Mouse (Mus musculus) liver, embryonic 14.5 days (tissue): ENCODE data around the gene Usp45. TPM values are rescaled to one million over a fixed set of nuclear protein-coding genes. Genes with fewer than 3 reads are reported as not detected.

Experiments
- ATAC-seq: fragments of 200-750 bp; cut with Nextera tagmentation; 2 replicates; pipeline ENCODE4 v1.8.0; 2017; ENCODE audit warnings: moderate number of reproducible peaks, mild to moderate bottlenecking, moderate library complexity; ENCODE audit not compliant: insufficient read depth
- DNase-seq, 3 experiments: peaks; one replicate each; pipeline ENCODE4 v3.0.0-alpha.2; 2012 to 2013; ENCODE audit warnings: low read depth in 3 of 3, low spot score in 3 of 3
- H3K27ac ChIP-seq: fragments of 300-500 bp; sonication (generic); 2 replicates; pipeline ENCODE4 v1.5.1; 2014; ENCODE audit warnings: moderate library complexity, mild to moderate bottlenecking, control low read depth, inconsistent platforms
- H3K27me3 ChIP-seq: fragments of 300-500 bp; sonication (generic); 2 replicates; pipeline ENCODE4 v1.6.1; 2014; ENCODE audit warnings: mild to moderate bottlenecking, low read length, moderate library complexity; ENCODE audit not compliant: control insufficient read depth, insufficient read depth
- H3K36me3 ChIP-seq: fragments of 300-500 bp; sonication (generic); replicated peaks from 2 replicates; pipeline ENCODE4 v1.6.1; 2014; ENCODE audit warnings: low read depth; ENCODE audit not compliant: control insufficient read depth, insufficient read depth
- H3K4me1 ChIP-seq, 2 experiments: fragments of 200-500 bp in 1 of 2; fragments of 300-500 bp in 1 of 2; sonication (generic) in 1 of 2; replicated peaks; 2 replicates each; pipeline ENCODE4 v1.6.1; 2012 to 2014; ENCODE audit warnings: antibody characterized with exemption in 1 of 2, inconsistent platforms in 1 of 2, low read length in 1 of 2; ENCODE audit not compliant: control insufficient read depth in 2 of 2, insufficient read depth in 2 of 2
- H3K4me2 ChIP-seq: fragments of 300-500 bp; sonication (generic); 2 replicates; pipeline ENCODE4 v1.6.1; 2014; ENCODE audit warnings: low read depth, mild to moderate bottlenecking, control low read depth, moderate library complexity
- H3K4me3 ChIP-seq, 2 experiments: fragments of 200-500 bp in 1 of 2; fragments of 300-500 bp in 1 of 2; sonication (generic) in 1 of 2; 2 replicates each; pipeline ENCODE4 v1.5.1; 2012 to 2014; ENCODE audit warnings: low read depth in 2 of 2, low read length in 2 of 2, mild to moderate bottlenecking in 2 of 2, control low read depth in 1 of 2, inconsistent platforms in 1 of 2, moderate library complexity in 1 of 2; ENCODE audit not compliant: insufficient read depth in 1 of 2
- H3K9ac ChIP-seq: fragments of 300-500 bp; sonication (generic); replicated peaks from 2 replicates; pipeline ENCODE4 v1.6.1; 2014; ENCODE audit warnings: mild to moderate bottlenecking, control low read depth, moderate library complexity
- H3K9me3 ChIP-seq: fragments of 300-500 bp; sonication (generic); 2 replicates; pipeline ENCODE4 v1.6.1; 2016; ENCODE audit warnings: low read length, mixed read lengths; ENCODE audit not compliant: control insufficient read depth
- CTCF ChIP-seq: IDR thresholded peaks from 2 replicates; pipeline ENCODE4 v1.5.1; 2016; ENCODE audit warnings: antibody characterized with exemption, low read depth, control low read depth
- EP300 ChIP-seq: IDR thresholded peaks from 2 replicates; pipeline ENCODE4 v1.6.1; 2016; ENCODE audit warnings: antibody characterized with exemption, low read depth
- whole genome bisulfite sequencing: fragments of 180-500 bp; shearing (Covaris S2); extraction: QIAGEN DNeasy Blood & Tissue Kit; methylation state at CpG from one replicate; pipeline ENCODE4 v1.1.7; 2014; ENCODE audit not compliant: insufficient replicate concordance; 5-methylcytosine and 5-hydroxymethylcytosine counted together
- polyA plus RNA-seq, 2 experiments: library from polyadenylated mRNA; depleted of rRNA in 1 of 2; stranded (reverse) in 1 of 2; unstranded in 1 of 2; fragments of >200 nt; fragmentation: Nextera tagmentation in 1 of 2; extraction: Ambion mirVana in 1 of 2; gene quantifications; 2 replicates each; pipeline versions ENCODE4 v1.2.1 to v1.2.3; 2012 to 2014

Gene Usp45
- polyA plus RNA-seq, 2 experiments: 9.8 to 15.1 TPM

- peak overlapping the region; percentile 86 for H3K27ac ChIP-seq
- peaks cover 3% of the 10 kb centered on the region for H3K36me3 ChIP-seq
- no peaks in the 10 kb centered on the region for H3K9me3 ChIP-seq
- H3K9ac ChIP-seq: peak overlapping the region; percentile 98
- under 1% methylated on average over 46 of the region's 46 CpGs for WGBS
- peaks cover 29 to 39% of the 10 kb centered on the region in 2 experiments for H3K4me1 ChIP-seq
- TF ChIP-seq CTCF: peak; percentile 11; the same call in 1 of the 2 replicates
- TF ChIP-seq EP300: no peak
- DNase-seq (peak; percentile 81 to 83 (median 82)), ATAC-seq (peak; percentile 87)
- no peaks in the 10 kb centered on the region for H3K27me3 ChIP-seq
- peak overlapping the region; percentile 84 for H3K4me2 ChIP-seq
- H3K4me3 ChIP-seq: peak overlapping the region; percentile 93 to 97
Observed at GRCm38 (mm10) chr4:21776091-21776945, 9.4 kb downstream of the Usp45 start.

- DNase-seq (peak in 1 of 3 experiments; percentile 31), ATAC-seq (no peak)
- peaks cover 6% of the 10 kb centered on the region for H3K36me3 ChIP-seq
- WGBS: 2% methylated on average over 9 of the region's 9 CpGs
- peak overlapping the region; percentile 98 for H3K9ac ChIP-seq
- no peak for TF ChIP-seq EP300
- no peak for TF ChIP-seq CTCF
- no peaks in the 10 kb centered on the region for H3K9me3 ChIP-seq
- H3K4me2 ChIP-seq: peak overlapping the region; percentile 84
- H3K4me1 ChIP-seq: peaks cover 35 to 44% of the 10 kb centered on the region in 2 experiments
- H3K27ac ChIP-seq: peak overlapping the region; percentile 86
- H3K4me3 ChIP-seq: peak overlapping the region; percentile 93 to 97
- H3K27me3 ChIP-seq: no peaks in the 10 kb centered on the region
Observed at GRCm38 (mm10) chr4:21776946-21777265, 9.9 kb downstream of the Usp45 start.

- Histone ChIP-seq H3K4me2 (peak overlapping the region; percentile 63), H3K4me1 (peaks cover 38 to 53% of the 10 kb centered on the region in 2 experiments), H3K27me3 (no peaks in the 10 kb centered on the region), H3K27ac (peak overlapping the region; percentile 95), H3K4me3 (peak overlapping the region; percentile 10 to 36; a peak in 2 of 4 replicates), H3K9me3 (no peaks in the 10 kb centered on the region), H3K9ac (peak overlapping the region; percentile 64), H3K36me3 (peaks cover 45% of the 10 kb centered on the region)
- WGBS: 28% methylated on average over 12 of the region's 12 CpGs
- TF ChIP-seq CTCF: no peak
- peak; percentile 96 for TF ChIP-seq EP300
- DNase-seq (peak; percentile 70 to 82 (median 75)), ATAC-seq (peak; percentile 86)
Observed at GRCm38 (mm10) chr4:21780816-21781726, 14.1 kb downstream of the Usp45 start.

- TF ChIP-seq CTCF: no peak
- no peak for TF ChIP-seq EP300
- Histone ChIP-seq H3K27me3 (no peaks in the 10 kb centered on the region), H3K4me3 (no peak overlapping the region), H3K9ac (no peak overlapping the region), H3K36me3 (peaks cover 69% of the 10 kb centered on the region), H3K9me3 (no peaks in the 10 kb centered on the region), H3K4me2 (no peak overlapping the region), H3K27ac (no peak overlapping the region), H3K4me1 (peaks cover 12 to 25% of the 10 kb centered on the region in 2 experiments)
- DNase-seq: no peak
- WGBS: 88% methylated on average over 12 of the region's 12 CpGs
- ATAC-seq: no peak
Observed at GRCm38 (mm10) chr4:21786268-21786667, 19.3 kb downstream of the Usp45 start.
